Mouse (Mus musculus) liver, embryonic 11.5 days (tissue): ENCODE data around the gene Cdc14b. TPM values are rescaled to one million over a fixed set of nuclear protein-coding genes. Genes with fewer than 3 reads are reported as not detected.

Source experiments
- ATAC-seq: fragments of 200-750 bp; cut with Nextera tagmentation; replicated peaks from 2 replicates; pipeline ENCODE4 v1.8.0; 2017; ENCODE audit warnings: moderate number of reproducible peaks, mild to moderate bottlenecking, moderate TSS enrichment, moderate library complexity; ENCODE audit not compliant: low FRiP score
- DNase-seq: peaks from one replicate; pipeline ENCODE4 v3.0.0-alpha.2; 2017; ENCODE audit warnings: low spot score
- H3K27ac ChIP-seq: fragments of 300-500 bp; sonication (generic); 2 replicates; pipeline ENCODE4 v1.5.1; 2014; ENCODE audit warnings: mild to moderate bottlenecking, low read depth, low read length, control low read depth
- H3K27me3 ChIP-seq: fragments of 300-500 bp; sonication (generic); replicated peaks from 2 replicates; pipeline ENCODE4 v1.6.1; 2014; ENCODE audit warnings: low read length, mixed read lengths; ENCODE audit not compliant: control insufficient read depth, insufficient read depth
- H3K36me3 ChIP-seq: fragments of 300-500 bp; sonication (generic); 2 replicates; pipeline ENCODE4 v1.6.1; 2014; ENCODE audit warnings: mild to moderate bottlenecking, low read length, moderate library complexity, mixed read lengths; ENCODE audit not compliant: control insufficient read depth, insufficient read depth
- H3K4me1 ChIP-seq: fragments of 300-500 bp; sonication (generic); replicated peaks from 2 replicates; pipeline ENCODE4 v1.6.1; 2014; ENCODE audit warnings: low read length, mixed read lengths; ENCODE audit not compliant: control insufficient read depth, insufficient read depth
- H3K4me2 ChIP-seq: fragments of 300-500 bp; sonication (generic); 2 replicates; pipeline ENCODE4 v1.6.1; 2014; ENCODE audit warnings: mild to moderate bottlenecking, control low read depth, moderate library complexity
- H3K4me3 ChIP-seq: fragments of 300-500 bp; sonication (generic); 2 replicates; pipeline ENCODE4 v1.5.1; 2014; ENCODE audit warnings: low read depth, low read length, control low read depth
- H3K9ac ChIP-seq: fragments of 300-500 bp; sonication (generic); 2 replicates; pipeline ENCODE4 v1.6.1; 2014; ENCODE audit warnings: low read depth, low read length, control low read depth
- H3K9me3 ChIP-seq: fragments of 300-500 bp; sonication (generic); 2 replicates; pipeline ENCODE4 v1.6.1; 2016; ENCODE audit warnings: low read length, inconsistent platforms, mixed read lengths; ENCODE audit not compliant: control insufficient read depth
- WGBS: fragments of 180-500 bp; shearing (Covaris S2); extraction: QIAGEN DNeasy Blood & Tissue Kit; methylation state at CpG from one replicate; pipeline ENCODE4 v1.1.7; 2014; 5-methylcytosine and 5-hydroxymethylcytosine counted together
- polyA plus RNA-seq: library from polyadenylated mRNA; unstranded; fragments of >200 nt; fragmentation: Nextera tagmentation; extraction: Ambion mirVana; gene quantifications from 2 replicates; pipeline ENCODE4 v1.2.1, GENCODE M21; 2014

Cdc14b gene
- polyA plus RNA-seq, 1 experiment from 2014 or later = 16.6 TPM

DNA sequence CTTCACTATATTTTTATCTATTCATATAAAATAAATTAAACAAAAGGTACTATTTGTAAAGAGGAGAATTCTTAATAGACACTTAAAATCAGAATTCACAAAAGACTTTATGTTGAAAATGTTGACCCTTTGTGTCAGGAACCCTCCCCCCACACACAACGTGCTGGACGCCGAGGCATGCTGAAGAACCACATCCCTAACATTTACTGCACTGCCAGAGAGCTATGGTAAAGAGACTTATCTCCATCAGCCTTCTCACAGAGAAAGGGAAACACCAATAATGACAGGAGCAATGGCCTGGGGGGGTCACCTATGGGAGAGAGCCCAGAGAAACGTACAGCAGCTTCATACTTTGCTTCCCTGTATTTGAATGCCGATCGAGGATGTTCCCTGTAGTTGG lies 66.9 kb downstream of the Cdc14b start:
- H3K4me2 ChIP-seq = no peak overlapping the region
- no peak overlapping the region for H3K4me3 ChIP-seq
- no peak overlapping the region for H3K27ac ChIP-seq
- no peaks in the 10 kb centered on the region for H3K4me1 ChIP-seq
- 85% methylated on average over 6 of the region's 6 CpGs for WGBS
- H3K9ac ChIP-seq = no peak overlapping the region
- DNase-seq (no peak), ATAC-seq (no peak)
- no peaks in the 10 kb centered on the region; the same call in 1 of the 2 replicates for H3K36me3 ChIP-seq
- no peaks in the 10 kb centered on the region for H3K27me3 ChIP-seq
- no peaks in the 10 kb centered on the region for H3K9me3 ChIP-seq

- 47% methylated on average over 2 of the region's 2 CpGs for WGBS
Observed at GRCm38 (mm10) chr13:64205186-64205585, 69.9 kb downstream of the Cdc14b start.

DNA sequence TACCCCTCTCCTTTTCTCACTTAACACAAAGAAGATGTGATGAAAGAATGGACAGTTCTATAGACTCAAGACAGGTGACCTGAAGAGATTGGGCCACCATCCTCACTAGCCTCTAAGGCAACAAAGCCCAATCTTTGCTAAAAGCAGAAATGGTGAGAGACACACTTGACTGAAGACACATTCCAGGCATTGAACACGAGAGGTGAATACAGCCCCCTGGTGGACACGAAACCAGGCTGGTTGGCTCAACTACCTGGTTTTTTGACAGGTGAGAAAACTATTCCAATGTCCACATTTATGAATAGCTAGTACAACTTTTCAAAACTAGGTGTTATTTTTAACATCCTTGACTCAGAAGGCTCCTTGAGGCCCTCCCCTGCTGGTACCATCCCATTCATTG lies 70.4 kb downstream of the Cdc14b start:
- Histone ChIP-seq H3K4me1 (no peaks in the 10 kb centered on the region), H3K9ac (no peak overlapping the region), H3K36me3 (no peaks in the 10 kb centered on the region), H3K27ac (no peak overlapping the region), H3K27me3 (no peaks in the 10 kb centered on the region), H3K9me3 (no peaks in the 10 kb centered on the region), H3K4me3 (no peak overlapping the region), H3K4me2 (no peak overlapping the region)
- 68% methylated on average over 2 of the region's 2 CpGs for WGBS
- no peak for ATAC-seq
- no peak for DNase-seq

More at GRCm38 (mm10) chr13:64205186-64205585, 69.9 kb downstream of the Cdc14b start:
- Histone ChIP-seq H3K27ac (no peak overlapping the region), H3K4me1 (no peaks in the 10 kb centered on the region), H3K27me3 (no peaks in the 10 kb centered on the region), H3K4me2 (no peak overlapping the region), H3K9me3 (no peaks in the 10 kb centered on the region), H3K4me3 (no peak overlapping the region), H3K9ac (no peak overlapping the region), H3K36me3 (no peaks in the 10 kb centered on the region)
- ATAC-seq (0 out of 2 replicates have a peak, but pooled peaks have one; percentile 45), DNase-seq (no peak)

DNA sequence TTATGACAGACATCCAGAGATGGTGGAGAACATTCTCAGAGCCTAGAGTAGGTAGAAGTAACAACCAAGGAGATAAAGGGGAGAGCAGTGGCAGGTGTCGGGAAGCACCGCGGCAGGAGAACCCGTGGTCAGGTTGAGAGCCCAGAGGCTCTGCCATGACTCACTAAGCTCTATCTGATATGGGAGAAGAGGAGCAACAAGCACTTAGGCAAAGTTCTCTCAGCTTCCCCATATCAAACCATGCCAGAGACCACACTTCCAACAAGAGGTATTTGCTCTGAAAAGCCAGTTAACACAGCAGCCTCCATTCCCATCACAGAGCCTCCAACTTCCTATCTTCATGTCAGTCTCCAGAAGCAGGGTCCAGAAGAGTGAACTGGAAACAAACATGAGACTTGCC lies 74.2 kb downstream of the Cdc14b start:
- H3K4me1 ChIP-seq = no peaks in the 10 kb centered on the region
- no peak overlapping the region for H3K27ac ChIP-seq
- H3K9me3 ChIP-seq = no peaks in the 10 kb centered on the region
- WGBS = 62% methylated on average over 4 of the region's 4 CpGs
- DNase-seq = no peak
- no peaks in the 10 kb centered on the region for H3K36me3 ChIP-seq
- H3K9ac ChIP-seq = no peak overlapping the region
- ATAC-seq = no peak
- no peak overlapping the region for H3K4me2 ChIP-seq
- H3K4me3 ChIP-seq = no peak overlapping the region
- H3K27me3 ChIP-seq = no peaks in the 10 kb centered on the region

DNA sequence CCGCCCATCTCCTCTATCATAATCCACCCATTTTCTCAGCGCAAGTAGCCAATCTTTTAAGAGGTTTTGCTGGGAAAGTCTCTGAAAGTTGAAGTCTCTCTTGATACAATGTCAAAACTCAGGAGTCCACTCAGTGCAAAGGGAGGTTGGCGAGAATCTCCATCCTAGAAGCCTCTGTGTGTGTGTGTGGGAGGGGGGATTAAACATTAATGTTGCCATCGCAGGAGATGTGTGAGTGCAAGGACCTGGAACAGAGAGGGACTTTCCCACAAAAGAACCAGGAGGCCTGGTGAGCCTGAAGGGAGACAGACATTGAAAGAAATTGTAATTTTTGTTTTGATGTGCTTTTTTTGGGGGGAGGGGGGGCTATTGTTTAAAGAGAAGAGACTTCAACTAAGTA lies 76.8 kb downstream of the Cdc14b start:
- H3K9me3 ChIP-seq = no peaks in the 10 kb centered on the region
- H3K27me3 ChIP-seq = no peaks in the 10 kb centered on the region
- ATAC-seq (no peak), DNase-seq (no peak)
- H3K4me3 ChIP-seq = no peak overlapping the region
- no peaks in the 10 kb centered on the region for H3K4me1 ChIP-seq
- no peak overlapping the region for H3K9ac ChIP-seq
- no peaks in the 10 kb centered on the region for H3K36me3 ChIP-seq
- no peak overlapping the region for H3K27ac ChIP-seq
- 89% methylated on average over 4 of the region's 4 CpGs for WGBS
- H3K4me2 ChIP-seq = no peak overlapping the region

DNA sequence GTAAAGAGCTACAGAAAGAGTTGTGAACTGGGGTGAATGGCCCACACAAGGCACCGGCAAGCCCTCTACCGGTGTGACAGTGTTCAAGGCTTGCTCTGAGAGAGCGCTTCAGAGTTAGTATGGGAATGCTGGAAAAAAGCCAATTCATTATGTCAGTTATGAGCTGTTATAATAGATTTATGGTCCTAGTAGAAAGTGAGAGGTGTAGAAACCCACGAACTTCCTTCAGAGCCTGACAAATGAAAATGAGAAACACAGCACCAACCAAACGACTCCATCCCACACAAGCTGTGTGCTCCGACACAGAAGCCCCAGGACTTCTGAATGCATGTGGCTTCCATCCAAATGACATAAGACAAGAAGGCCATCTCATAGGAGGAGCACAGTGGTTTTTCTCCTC lies 77.2 kb downstream of the Cdc14b start:
- no peaks in the 10 kb centered on the region for H3K27me3 ChIP-seq
- ATAC-seq = no peak
- H3K4me2 ChIP-seq = no peak overlapping the region
- WGBS = 84% methylated on average over 6 of the region's 6 CpGs
- no peaks in the 10 kb centered on the region for H3K4me1 ChIP-seq
- no peak overlapping the region for H3K4me3 ChIP-seq
- H3K9ac ChIP-seq = no peak overlapping the region
- DNase-seq = no peak
- no peak overlapping the region for H3K27ac ChIP-seq
- H3K36me3 ChIP-seq = no peaks in the 10 kb centered on the region
- H3K9me3 ChIP-seq = no peaks in the 10 kb centered on the region

DNA sequence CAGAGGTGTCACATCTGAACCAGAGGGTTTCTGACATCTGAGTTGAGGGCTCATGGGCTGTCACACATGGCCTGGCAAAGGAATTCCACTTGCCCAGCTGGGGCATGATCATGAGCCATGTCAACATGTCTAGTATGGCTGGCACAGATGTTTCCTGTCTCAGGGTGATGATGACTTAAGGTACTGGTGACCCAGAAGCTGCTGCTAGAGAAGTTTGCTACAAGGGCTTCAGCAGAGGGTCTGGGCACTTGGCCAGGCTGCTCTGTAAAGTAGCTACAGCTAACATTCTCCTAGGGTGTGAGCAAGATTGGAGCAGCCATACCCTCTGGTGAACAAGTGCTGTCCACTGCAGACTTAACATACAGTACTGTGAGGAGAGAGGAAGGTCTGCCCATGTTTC lies 88.0 kb downstream of the Cdc14b start:
- H3K36me3 ChIP-seq = no peaks in the 10 kb centered on the region; the same call in 1 of the 2 replicates
- DNase-seq = no peak
- no peaks in the 10 kb centered on the region for H3K9me3 ChIP-seq
- no peaks in the 10 kb centered on the region for H3K27me3 ChIP-seq
- H3K9ac ChIP-seq = no peak overlapping the region
- H3K4me2 ChIP-seq = no peak overlapping the region
- no peak for ATAC-seq
- no peak overlapping the region for H3K4me3 ChIP-seq
- H3K27ac ChIP-seq = no peak overlapping the region
- H3K4me1 ChIP-seq = no peaks in the 10 kb centered on the region

DNA sequence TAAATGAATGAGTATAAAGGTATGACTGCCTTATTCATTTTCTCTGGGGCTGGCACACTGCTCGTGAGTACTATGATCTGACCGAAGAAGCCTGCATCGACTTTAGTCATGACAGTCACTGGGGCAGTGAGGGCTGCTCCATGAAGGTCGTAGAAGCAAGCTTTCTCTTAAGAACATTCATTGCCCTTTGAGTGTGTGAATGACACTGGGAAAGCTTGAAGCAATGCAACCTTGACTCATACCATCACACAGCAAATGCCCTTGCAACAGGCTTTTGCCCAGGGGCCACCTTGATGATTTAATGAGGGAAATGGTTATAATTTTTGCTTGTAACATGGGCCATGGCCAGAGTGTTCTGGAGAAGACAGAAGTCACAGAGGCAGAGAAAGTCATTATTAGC lies 88.6 kb downstream of the Cdc14b start:
- DNase-seq (no peak), ATAC-seq (no peak)
- H3K4me3 ChIP-seq = no peak overlapping the region
- no peaks in the 10 kb centered on the region for H3K27me3 ChIP-seq
- 83% methylated on average over 4 of the region's 4 CpGs for WGBS
- no peaks in the 10 kb centered on the region for H3K9me3 ChIP-seq
- H3K36me3 ChIP-seq = no peaks in the 10 kb centered on the region; the same call in 1 of the 2 replicates
- no peak overlapping the region for H3K4me2 ChIP-seq
- no peak overlapping the region for H3K9ac ChIP-seq
- H3K4me1 ChIP-seq = no peaks in the 10 kb centered on the region
- H3K27ac ChIP-seq = no peak overlapping the region

DNA sequence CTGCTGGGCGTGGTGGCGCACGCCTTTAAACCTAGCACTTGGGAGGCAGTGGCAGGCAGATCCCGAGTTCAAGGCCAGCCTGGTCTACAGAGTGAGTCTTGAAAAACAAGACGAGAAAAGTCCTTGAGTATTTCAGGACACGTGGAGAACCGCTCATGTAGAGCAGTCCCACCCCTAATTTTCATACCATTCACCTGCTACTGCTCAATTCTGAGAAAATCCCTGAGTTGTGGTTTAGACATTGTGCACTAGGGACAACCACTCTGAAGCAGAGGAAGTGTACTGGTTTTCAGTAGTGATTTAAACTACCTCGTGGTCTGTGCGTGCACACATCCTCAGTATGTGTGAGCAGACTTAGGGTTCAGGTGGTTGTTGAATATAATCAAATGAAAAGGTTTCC lies 89.5 kb downstream of the Cdc14b start:
- no peak for ATAC-seq
- no peaks in the 10 kb centered on the region; the same call in 1 of the 2 replicates for H3K36me3 ChIP-seq
- 86% methylated on average over 9 of the region's 9 CpGs for WGBS

More for the DNA sequence above, 89.5 kb downstream of the Cdc14b start:
- Histone ChIP-seq H3K4me3 (no peak overlapping the region), H3K9me3 (no peaks in the 10 kb centered on the region), H3K4me2 (no peak overlapping the region), H3K27ac (no peak overlapping the region), H3K9ac (no peak overlapping the region), H3K4me1 (no peaks in the 10 kb centered on the region), H3K27me3 (no peaks in the 10 kb centered on the region)
- DNase-seq = no peak
